Mouse (Mus musculus) stomach, postnatal 0 days (tissue): Measurements from ENCODE around the gene Unc119. TPM values are rescaled to one million over a fixed set of nuclear protein-coding genes. Genes with fewer than 3 reads are reported as not detected.
A peak's percentile ranks its signal among the peaks of the same experiment; 100 is the strongest.

ENCODE experiments used
- ATAC-seq: fragments of 200-750 bp; cut with Nextera tagmentation; 2 replicates; pipeline ENCODE4 v1.8.0; 2017; ENCODE audit not compliant: low FRiP score, low TSS enrichment
- DNase-seq: peaks from one replicate; pipeline ENCODE4 v3.0.0-alpha.2; 2016; ENCODE audit warnings: low spot score
- H3K27ac ChIP-seq: fragments of 300-500 bp; sonication (generic); replicated peaks from 2 replicates; pipeline ENCODE4 v1.5.1; 2014; ENCODE audit warnings: mild to moderate bottlenecking, control low read depth
- H3K27me3 ChIP-seq: fragments of 300-500 bp; sonication (generic); 2 replicates; pipeline ENCODE4 v1.6.1; 2014; ENCODE audit warnings: low read length; ENCODE audit not compliant: control insufficient read depth, insufficient read depth
- H3K36me3 ChIP-seq: fragments of 300-500 bp; sonication (generic); 2 replicates; pipeline ENCODE4 v1.6.1; 2014; ENCODE audit warnings: low read length, mixed read lengths; ENCODE audit not compliant: control insufficient read depth, insufficient read depth
- H3K4me1 ChIP-seq: fragments of 300-500 bp; sonication (generic); replicated peaks from 2 replicates; pipeline ENCODE4 v1.6.1; 2014; ENCODE audit warnings: antibody characterized with exemption; ENCODE audit not compliant: control insufficient read depth, insufficient read depth
- H3K4me2 ChIP-seq: fragments of 300-500 bp; sonication (generic); replicated peaks from 2 replicates; pipeline ENCODE4 v1.6.1; 2014; ENCODE audit warnings: low read depth, mild to moderate bottlenecking, control low read depth, moderate library complexity
- H3K4me3 ChIP-seq: fragments of 300-500 bp; sonication (generic); 2 replicates; pipeline ENCODE4 v1.5.1; 2014; ENCODE audit warnings: low read depth, low read length, control low read depth
- H3K9ac ChIP-seq: fragments of 300-500 bp; sonication (generic); 2 replicates; pipeline ENCODE4 v1.6.1; 2014; ENCODE audit warnings: mild to moderate bottlenecking, low read length, control low read depth, mixed read lengths
- H3K9me3 ChIP-seq: fragments of 300-500 bp; sonication (generic); 2 replicates; pipeline ENCODE4 v1.6.1; 2016; ENCODE audit warnings: low read length; ENCODE audit not compliant: control insufficient read depth
- CTCF ChIP-seq: IDR thresholded peaks from 2 replicates; pipeline ENCODE4 v1.5.1; 2016; ENCODE audit warnings: antibody characterized with exemption, low read depth, mild to moderate bottlenecking, moderate library complexity
- EP300 ChIP-seq: optimal IDR thresholded peaks from 2 replicates; pipeline ENCODE3; 2016; ENCODE audit warnings: antibody characterized with exemption
- WGBS: fragments of 180-500 bp; shearing (Covaris S2); extraction: QIAGEN DNeasy Blood & Tissue Kit; methylation state at CpG from one replicate; pipeline ENCODE4 v1.1.7; 2014; 5-methylcytosine and 5-hydroxymethylcytosine counted together
- polyA plus RNA-seq: library from polyadenylated mRNA; unstranded; fragments of >200 nt; fragmentation: Nextera tagmentation; extraction: Ambion mirVana; gene quantifications from 2 replicates; pipeline ENCODE4 v1.2.1, GENCODE M21; 2015

Gene Unc119
- polyA plus RNA-seq, 1 experiment from 2014 or later: 27.9 TPM

GRCm38 (mm10) chr11:78332676-78333075 lies 10.6 kb upstream of the Unc119 start:
- no peak for ATAC-seq
- Histone ChIP-seq H3K27me3 (no peaks in the 10 kb centered on the region), H3K4me2 (no peak overlapping the region), H3K9me3 (no peaks in the 10 kb centered on the region), H3K9ac (no peak overlapping the region), H3K36me3 (peaks cover 4% of the 10 kb centered on the region), H3K4me1 (peaks cover 5% of the 10 kb centered on the region; the same call in 1 of the 2 replicates), H3K27ac (no peak overlapping the region), H3K4me3 (no peak overlapping the region)
- TF ChIP-seq CTCF: no peak
- WGBS: 96% methylated on average over 12 of the region's 12 CpGs
- DNase-seq: no peak

GRCm38 (mm10) chr11:78333992-78334391 lies 9.3 kb upstream of the Unc119 start:
- H3K9ac ChIP-seq: no peak overlapping the region
- 88% methylated on average over 5 of the region's 5 CpGs for WGBS
- H3K4me1 ChIP-seq: peaks cover 2% of the 10 kb centered on the region; the same call in 1 of the 2 replicates
- no peak overlapping the region for H3K27ac ChIP-seq
- no peak overlapping the region for H3K4me2 ChIP-seq
- peaks cover 4% of the 10 kb centered on the region for H3K36me3 ChIP-seq
- H3K9me3 ChIP-seq: no peaks in the 10 kb centered on the region
- H3K27me3 ChIP-seq: no peaks in the 10 kb centered on the region
- no peak for DNase-seq
- no peak for TF ChIP-seq CTCF
- no peak for TF ChIP-seq EP300
- ATAC-seq: no peak
- no peak overlapping the region for H3K4me3 ChIP-seq

- no peak for TF ChIP-seq CTCF
- no peak overlapping the region for H3K27ac ChIP-seq
- WGBS: 95% methylated on average over 8 of the region's 8 CpGs
Observed at GRCm38 (mm10) chr11:78337040-78337439, 6.2 kb upstream of the Unc119 start.

GRCm38 (mm10) chr11:78341702-78342101 lies 1.6 kb upstream of the Unc119 start:
- no peak for TF ChIP-seq CTCF
- no peak for TF ChIP-seq EP300
- Histone ChIP-seq H3K4me3 (no peak overlapping the region), H3K27me3 (no peaks in the 10 kb centered on the region), H3K4me1 (no peaks in the 10 kb centered on the region), H3K36me3 (peaks cover 7% of the 10 kb centered on the region; the same call in 1 of the 2 replicates), H3K9ac (no peak overlapping the region), H3K27ac (no peak overlapping the region), H3K9me3 (no peaks in the 10 kb centered on the region), H3K4me2 (no peak overlapping the region)
- DNase-seq (no peak), ATAC-seq (no peak)
- WGBS: 83% methylated on average over 12 of the region's 12 CpGs

More at GRCm38 (mm10) chr11:78337040-78337439, 6.2 kb upstream of the Unc119 start:
- no peak overlapping the region for H3K4me2 ChIP-seq
- no peaks in the 10 kb centered on the region for H3K27me3 ChIP-seq
- no peaks in the 10 kb centered on the region for H3K4me1 ChIP-seq
- H3K4me3 ChIP-seq: no peak overlapping the region
- no peak overlapping the region for H3K9ac ChIP-seq
- peaks cover 9% of the 10 kb centered on the region for H3K36me3 ChIP-seq
- H3K9me3 ChIP-seq: no peaks in the 10 kb centered on the region
- no peak for DNase-seq
- ATAC-seq: no peak

GRCm38 (mm10) chr11:78344328-78344889 lies 1.1 kb downstream of the Unc119 start:
- TF ChIP-seq EP300 (no peak), CTCF (no peak)
- ATAC-seq: no peak
- H3K9ac ChIP-seq: peak overlapping the region; percentile 85; the same call in 1 of the 2 replicates
- H3K9me3 ChIP-seq: no peaks in the 10 kb centered on the region
- DNase-seq: no peak
- H3K4me2 ChIP-seq: peak overlapping the region; percentile 98
- no peaks in the 10 kb centered on the region for H3K4me1 ChIP-seq
- peak overlapping the region; percentile 73 for H3K4me3 ChIP-seq
- no peaks in the 10 kb centered on the region for H3K27me3 ChIP-seq
- peak overlapping the region; percentile 73 for H3K27ac ChIP-seq
- WGBS: 45% methylated on average over 6 of the region's 6 CpGs
- peaks cover 8% of the 10 kb centered on the region; the same call in 1 of the 2 replicates for H3K36me3 ChIP-seq

GRCm38 (mm10) chr11:78344890-78345715 lies 1.8 kb downstream of the Unc119 start:
- no peak for TF ChIP-seq EP300
- TF ChIP-seq CTCF: no peak
- WGBS: 29% methylated on average over 8 of the region's 8 CpGs
- Histone ChIP-seq H3K4me2 (peak overlapping the region; percentile 98), H3K27me3 (no peaks in the 10 kb centered on the region), H3K4me1 (no peaks in the 10 kb centered on the region), H3K9me3 (no peaks in the 10 kb centered on the region), H3K36me3 (peaks cover 8% of the 10 kb centered on the region; the same call in 1 of the 2 replicates), H3K27ac (peak overlapping the region; percentile 69), H3K9ac (0 out of 2 replicates have a peak overlapping the region, but pooled peaks have one; percentile 23), H3K4me3 (no peak overlapping the region)
- no peak for DNase-seq
- no peak for ATAC-seq
